Mouse (Mus musculus): Measurements from ENCODE around the gene Nfe2l1. TPM values are rescaled to one million over a fixed set of nuclear protein-coding genes. Genes with fewer than 3 reads are reported as not detected.

The Nfe2l1 gene
- polyA plus RNA-seq (2017; shearing (Covaris generic)): 64.3 TPM

GRCm38 (mm10) chr11:96829813-96830538 is at the start of gene Nfe2l1:
Nfe2l1 (minus strand) TSS chr11:96829968.

DNA sequence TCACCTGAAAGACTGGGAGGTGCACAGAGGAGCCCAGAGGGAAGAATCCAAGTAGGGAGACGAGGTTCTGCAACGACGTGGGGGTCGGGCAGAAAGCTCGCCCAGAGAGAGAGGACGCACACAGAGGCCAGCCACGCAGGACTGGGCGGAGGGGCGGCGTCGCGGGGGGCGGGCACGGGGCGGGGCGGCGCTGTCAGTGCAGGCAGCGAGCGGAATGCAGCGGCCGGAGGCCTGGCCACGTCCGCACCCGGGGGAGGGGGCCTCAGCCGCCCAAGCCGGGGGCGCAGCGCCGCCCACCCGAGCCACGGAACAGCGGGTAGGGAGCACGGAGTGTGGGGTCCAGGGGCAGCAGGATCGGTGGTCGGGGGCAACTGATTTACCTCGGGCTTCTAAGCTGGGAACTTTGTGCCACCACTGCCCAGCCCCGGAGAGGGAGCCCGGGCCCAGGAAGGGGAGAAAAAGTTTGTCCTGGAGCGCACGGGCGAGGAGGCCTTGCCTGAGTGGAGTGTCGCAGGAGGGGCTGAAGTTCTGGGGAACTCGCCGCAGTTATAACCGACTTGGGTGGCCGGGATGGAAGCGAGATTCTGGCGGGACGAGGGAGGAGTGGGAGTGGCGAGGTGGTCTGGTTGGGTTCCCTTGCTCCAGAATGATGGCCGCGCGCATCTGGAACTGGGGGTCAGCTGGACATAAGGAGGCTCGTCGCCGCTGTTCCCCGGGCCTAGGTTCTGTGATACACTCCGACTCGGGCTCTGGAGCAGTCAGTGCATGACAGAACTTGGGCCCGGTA is 20.1 kb upstream of the Nfe2l1 start, which contains the start of gene Copz2:
TSS of gene Copz2 (plus strand) at position 190 of the 787 bp plus-strand sequence.

GRCm38 (mm10) chr11:96788871-96789795 is 40.6 kb downstream of the Nfe2l1 start, which contains the start of gene Cbx1:
Cbx1 (plus strand) TSS chr11:96789127.

DNA sequence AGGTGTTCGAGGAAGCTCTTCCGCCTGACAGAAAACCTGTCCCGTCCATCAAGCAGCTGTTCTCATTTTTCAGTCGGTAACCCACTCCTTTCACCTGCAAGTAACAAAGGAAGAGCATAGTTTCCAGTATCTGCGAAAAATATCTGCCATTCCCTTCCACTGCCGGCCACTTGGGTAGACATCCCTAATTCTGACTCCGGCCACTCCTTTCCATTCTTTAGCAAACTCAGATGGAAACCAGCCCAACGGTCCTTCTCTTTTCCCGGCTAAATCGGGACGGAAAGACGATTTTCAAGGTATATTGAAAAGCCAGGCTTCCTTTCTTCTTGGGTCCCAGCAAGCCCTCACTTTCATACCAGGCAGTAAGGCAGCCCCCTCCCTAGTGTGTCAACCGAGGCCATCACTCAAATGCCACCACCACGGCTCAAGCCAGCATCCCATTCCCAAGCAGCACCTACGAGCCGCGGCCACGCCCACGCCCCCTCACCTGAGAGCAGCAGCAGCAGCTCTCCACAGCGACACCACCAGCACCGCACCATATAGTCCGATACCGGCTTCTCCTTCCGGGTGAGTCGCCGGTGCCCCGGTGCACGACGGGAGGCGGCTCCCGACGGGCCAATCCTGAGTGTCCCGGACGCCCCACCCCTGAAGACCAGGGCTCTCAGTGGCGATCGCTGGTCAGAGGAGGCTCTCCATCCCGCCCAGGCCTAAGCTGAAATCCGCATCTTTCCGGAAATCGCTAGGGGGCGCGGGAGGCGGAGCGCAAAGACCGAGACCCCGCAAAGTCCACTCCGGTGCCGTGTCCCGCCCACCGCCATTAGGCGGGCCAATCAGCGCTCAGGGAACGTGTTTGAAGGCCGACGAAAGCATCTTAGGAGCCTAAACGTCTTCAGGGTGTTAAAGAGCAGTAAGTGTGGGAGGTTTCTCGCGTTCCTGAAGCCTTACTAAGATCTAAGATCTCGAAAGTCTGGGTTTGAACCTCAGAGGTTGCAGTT is 52.5 kb downstream of the Nfe2l1 start, which contains the start of gene Snx11:
TSS of gene Snx11 (minus strand) at position 592 of the 995 bp plus-strand sequence.

Other genes with a start within 250 kb of the Nfe2l1 start
- 35.1 TPM for gene Snx11, start 52.4 kb downstream of the Nfe2l1 start, polyA plus RNA-seq (2017; shearing (Covaris generic))
- 50.7 TPM for gene Cbx1, start 40.8 kb downstream of the Nfe2l1 start, polyA plus RNA-seq (2017; shearing (Covaris generic))
- 0.40 TPM for gene Copz2, start 19.9 kb upstream of the Nfe2l1 start, polyA plus RNA-seq (2017; shearing (Covaris generic))
- 86.8 TPM for gene Cdk5rap3, start 86.5 kb upstream of the Nfe2l1 start, polyA plus RNA-seq (2017; shearing (Covaris generic))
- gene Prr15l, start 98.1 kb upstream of the Nfe2l1 start, polyA plus RNA-seq (2017; shearing (Covaris generic)): 0.33 TPM
- 39.1 TPM for gene Pnpo, start 114.0 kb upstream of the Nfe2l1 start, polyA plus RNA-seq (2017; shearing (Covaris generic))
- gene Sp2, start 153.0 kb upstream of the Nfe2l1 start, polyA plus RNA-seq (2017; shearing (Covaris generic)): 62.9 TPM
- 6.7 TPM for gene Sp6, start 183.4 kb upstream of the Nfe2l1 start, polyA plus RNA-seq (2017; shearing (Covaris generic))
- 16.8 TPM for gene Scrn2, start 200.0 kb upstream of the Nfe2l1 start, polyA plus RNA-seq (2017; shearing (Covaris generic))
- gene Lrrc46, start 211.4 kb upstream of the Nfe2l1 start, polyA plus RNA-seq (2017; shearing (Covaris generic)): not detected
- gene Mrpl10, start 211.6 kb upstream of the Nfe2l1 start, polyA plus RNA-seq (2017; shearing (Covaris generic)): 86.0 TPM
- 37.7 TPM for gene Osbpl7, start 220.7 kb upstream of the Nfe2l1 start, polyA plus RNA-seq (2017; shearing (Covaris generic))

All from activated CD4-positive, CD25-positive, alpha-beta regulatory T cell, adult 9 weeks (primary cell).